Mouse (Mus musculus) regulatory T cell (primary cell): Measurements from ENCODE around the gene Rab3gap1.

Source experiments
- in situ Hi-C: fragments of 300-600 bp; cut with MboI, MseI; formaldehyde crosslinking; loops from one replicate; pipeline ENCODE4 v1.15.1; 2025; ENCODE audit warnings: high pct_unique_total_duplicates

The Rab3gap1 gene

DNA sequence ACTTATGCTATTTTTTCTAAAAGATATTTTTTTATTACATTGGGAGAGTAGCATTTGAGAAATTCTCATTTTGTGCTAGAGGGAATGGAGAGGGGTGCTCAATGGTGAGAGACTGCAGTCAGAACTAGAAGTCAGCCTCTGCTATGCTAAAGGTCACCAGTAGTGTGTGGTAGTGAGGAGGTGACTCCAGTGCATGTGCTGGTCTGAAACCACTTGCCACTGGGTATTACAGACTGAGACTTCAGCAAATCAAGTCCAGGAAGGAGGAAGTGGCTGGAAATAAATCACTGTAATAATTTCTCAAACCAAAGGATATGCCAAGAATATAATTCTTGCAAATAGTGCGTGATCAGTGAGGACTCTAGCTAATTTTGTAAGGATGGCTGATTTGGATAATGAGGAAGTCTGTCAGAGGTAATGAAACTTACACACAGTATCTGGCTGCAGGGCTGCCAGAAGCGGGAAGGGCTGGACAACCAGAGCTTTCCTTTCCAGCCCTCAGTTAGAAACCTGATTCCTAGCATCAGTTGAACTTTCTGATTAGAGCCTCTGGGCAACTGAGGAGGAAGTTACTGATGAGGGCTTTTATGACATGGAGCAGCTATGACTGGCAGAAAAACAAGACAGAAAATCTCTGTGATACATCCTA is 112.5 kb downstream of the Rab3gap1 start:
- in situ Hi-C loops, result no loop called here

DNA sequence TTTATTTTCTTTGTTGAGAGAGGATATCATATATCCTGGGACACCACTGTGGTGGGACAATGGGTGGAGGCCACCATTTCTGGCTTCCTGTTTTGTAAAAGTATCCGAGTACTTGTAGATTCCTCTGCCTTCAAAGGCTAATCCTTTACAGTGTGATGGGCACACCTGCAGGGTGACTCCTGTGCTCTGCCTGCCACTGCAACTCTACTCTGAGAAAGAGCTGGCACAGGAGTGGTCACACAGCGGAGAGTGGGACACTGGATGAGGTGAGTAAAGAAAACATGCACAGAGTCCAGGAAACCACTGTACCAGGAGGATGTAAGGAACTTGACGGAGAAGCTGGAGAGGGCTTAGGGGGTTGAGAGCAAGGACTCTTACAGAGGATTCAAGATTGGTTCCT is 113.7 kb downstream of the Rab3gap1 start:
- in situ Hi-C loops, result no loop called here

DNA sequence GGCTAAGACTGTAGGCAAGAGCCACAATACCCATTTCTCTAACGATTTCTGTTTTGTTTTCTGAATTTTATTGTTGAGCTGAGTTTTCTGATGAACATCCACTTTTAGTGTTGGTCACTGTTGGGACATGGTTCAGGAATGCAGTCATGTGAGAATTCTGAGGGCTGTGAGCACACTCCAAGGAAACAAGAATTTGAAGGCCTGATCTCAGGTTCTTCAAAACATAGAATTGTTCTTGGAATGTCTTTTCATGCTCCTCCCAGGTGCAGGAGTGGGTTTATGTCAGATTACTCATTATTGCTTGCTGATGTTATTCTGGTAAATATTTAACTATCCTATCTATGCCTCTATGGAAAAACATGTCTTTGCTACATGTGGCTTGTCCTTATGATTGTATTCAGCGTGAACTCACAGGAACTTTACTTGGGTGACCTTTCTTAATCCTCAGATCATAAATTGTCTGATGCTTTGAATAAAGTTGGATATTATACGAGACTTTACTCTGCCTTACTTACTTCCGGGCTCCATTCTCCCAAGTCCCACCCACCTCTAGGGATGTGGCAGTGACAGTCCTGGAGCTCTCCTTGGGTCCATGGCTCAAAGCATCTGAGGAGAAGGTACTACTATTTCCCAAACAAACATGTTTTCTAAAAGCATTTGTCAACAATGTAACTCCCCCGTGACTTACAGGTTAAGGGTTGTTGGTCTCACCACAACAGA is 114.9 kb downstream of the Rab3gap1 start:
- in situ Hi-C loops, result no loop called here

DNA sequence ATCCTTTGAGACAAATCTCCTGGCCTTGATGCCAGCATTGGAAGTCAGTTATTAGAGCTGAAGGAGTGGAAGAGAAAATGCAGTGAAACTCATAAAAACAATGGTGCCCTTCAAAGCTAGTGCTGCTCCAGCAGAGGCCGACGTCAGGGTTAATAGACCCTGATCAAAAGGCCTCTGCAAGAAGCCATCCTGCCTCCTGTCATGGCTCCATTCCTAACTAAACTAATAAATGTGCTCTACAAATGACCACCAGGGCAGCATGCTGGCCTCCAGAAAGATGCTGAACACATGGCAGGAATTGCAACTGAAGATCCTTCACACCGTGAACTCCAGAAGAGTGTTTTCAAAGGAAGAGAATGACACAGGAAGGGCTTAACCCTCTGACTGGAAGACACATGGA is 116.8 kb downstream of the Rab3gap1 start:
- in situ Hi-C loops, result no loop called here

DNA sequence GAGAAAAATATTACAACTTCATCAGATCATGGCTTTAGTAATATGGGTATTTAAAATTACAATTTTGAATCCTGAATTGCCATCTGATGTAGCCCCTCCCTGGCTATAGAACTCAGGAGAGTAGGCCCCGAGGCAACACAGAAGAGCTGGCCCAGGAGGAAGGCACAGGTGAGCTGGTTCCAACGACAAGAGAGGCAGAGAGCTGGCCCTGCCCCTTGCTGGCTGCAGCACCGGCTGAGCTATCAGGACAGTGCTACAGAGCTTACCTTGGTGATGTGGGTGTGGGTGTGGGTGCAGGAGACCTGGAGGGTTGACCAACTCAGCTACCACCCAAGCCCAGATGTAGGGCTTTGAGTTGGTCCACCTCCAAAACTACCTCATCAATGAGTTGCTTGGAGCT is 119.7 kb downstream of the Rab3gap1 start:
- in situ Hi-C loops, result no loop called here

DNA sequence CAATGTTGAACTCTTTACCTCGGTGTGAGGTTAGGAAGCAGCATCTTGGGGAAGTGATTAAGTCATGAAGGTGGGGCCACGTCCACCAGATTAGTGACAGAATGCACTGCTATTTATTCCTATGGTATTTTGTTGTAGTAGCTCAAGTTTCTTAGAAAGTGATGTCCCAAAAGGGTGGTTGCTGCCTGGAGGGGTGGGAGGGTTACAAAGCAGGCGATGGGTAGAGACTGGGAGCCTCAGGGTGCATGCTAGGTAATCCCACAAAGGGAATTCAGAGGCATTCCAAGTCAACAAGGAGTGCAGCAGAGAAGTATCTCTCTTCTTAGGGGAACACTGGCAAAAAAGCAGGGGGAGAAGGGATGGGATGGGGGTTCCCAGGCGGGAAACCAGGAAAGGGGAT is 120.8 kb downstream of the Rab3gap1 start:
- in situ Hi-C loops, result no loop called here

DNA sequence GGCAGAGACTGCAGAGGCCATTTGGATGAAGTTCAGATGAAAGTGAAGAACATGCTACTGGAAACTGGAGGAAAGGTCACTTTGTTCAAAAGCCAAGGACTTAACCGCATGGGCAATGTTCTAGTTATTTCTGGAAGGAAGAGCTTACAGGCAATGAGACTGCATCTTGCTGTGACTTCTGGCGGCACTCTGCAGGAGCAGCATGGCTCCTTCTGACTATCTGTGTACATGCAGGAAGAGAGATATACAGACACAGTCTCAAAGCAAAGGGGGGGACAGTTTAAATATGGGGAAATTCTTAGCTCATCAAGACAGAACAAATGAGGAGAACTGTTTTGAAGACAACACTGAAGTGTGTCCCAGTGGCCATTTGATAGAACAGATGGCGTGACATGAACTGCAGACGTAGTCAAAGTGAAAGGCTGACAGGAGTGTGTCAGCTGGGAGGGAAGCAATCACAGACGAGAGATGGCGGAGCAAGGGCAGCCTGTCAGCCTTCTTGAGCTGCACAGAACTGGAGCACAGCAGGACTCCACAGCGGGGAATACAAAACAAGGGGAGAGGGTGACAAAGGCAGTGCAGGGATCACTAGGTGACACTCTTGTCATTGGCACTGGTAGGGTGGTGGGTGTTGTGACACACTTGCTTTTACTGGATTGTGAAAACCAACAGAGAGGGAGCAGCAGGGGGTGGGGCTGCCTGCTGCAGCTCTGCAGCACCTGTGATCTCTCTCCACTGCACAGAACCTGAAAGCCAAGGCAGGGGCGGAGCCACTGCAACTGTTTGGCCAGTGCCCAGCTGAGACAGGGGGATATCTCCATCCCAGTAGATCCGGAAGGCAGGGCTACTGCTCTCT is 121.5 kb downstream of the Rab3gap1 start:
- in situ Hi-C loops, result no loop called here
